Mouse (Mus musculus): ENCODE measurements around the gene Eef1akmt4.
A peak's percentile ranks its signal among the peaks of the same experiment; 100 is the strongest.

The Eef1akmt4 gene

DNA sequence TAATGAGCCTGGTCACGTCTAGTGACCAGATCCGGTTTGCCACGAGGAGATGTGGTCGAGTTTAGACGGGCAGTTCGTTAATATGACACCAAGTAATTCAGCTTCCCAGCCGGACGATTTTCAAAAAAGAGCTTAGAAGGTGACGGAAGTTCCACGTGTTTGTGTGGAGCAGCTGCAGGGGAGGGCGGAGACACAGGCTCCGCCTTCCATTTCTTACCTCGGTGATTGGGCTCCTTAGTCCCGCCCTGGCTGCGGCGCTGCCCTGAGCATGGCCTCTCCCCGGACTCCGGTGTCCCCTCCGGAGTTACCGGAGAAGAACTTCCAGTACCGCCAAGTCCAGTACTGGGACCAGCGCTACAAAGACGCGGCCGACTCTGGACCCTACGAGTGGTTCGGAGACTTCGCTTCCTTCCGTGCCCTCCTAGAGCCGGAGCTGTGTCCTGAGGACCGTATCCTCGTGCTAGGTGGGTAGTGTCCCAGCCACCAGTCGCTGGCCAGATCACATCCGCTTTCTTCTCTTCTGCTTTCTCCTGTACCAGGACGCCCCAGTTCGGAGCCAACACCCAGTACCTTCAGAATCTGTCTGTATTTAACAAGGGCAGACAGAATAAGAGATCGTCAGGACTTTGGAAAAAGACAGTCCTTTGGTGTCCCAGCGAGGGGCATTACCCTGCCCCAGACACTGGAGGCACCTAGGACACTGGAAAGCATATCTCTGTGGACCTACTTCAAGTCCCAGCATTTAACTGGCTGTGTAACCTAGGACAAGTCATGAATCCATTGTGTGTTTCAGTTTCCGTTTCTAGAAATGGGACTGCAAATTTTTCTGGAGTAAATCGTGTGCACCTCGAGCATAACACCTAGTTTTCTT lies at the start of gene Eef1akmt4, which contains the start of the genes Gm49333 and Alg3:
TSS of gene Eef1akmt4 (plus strand) at position 237 of the 871 bp plus-strand sequence.
TSS of gene Gm49333 (plus strand) at position 254 of the 871 bp plus-strand sequence.
TSS of gene Alg3 (minus strand) at position 379 of the 871 bp plus-strand sequence.
- DNase-seq, result peak; percentile 94

DNA sequence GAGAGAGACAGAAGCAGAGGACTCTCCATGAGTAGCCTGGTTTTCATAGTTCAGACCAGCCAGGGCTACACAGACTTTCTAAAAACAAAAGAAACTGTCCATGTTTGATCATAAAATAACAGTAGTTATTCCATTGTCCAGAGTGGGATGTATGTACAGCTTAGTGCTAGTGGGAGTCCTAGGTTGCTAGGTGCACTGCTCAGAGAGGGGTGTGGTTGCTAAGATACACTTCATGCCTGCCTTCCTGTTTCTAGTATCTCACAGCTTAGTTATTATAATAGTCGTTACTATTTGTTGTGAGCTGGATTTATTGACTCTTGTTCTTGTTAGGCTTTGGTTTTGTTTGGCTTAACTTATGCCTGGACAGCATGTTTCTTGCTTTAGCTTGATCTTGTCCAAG lies 46.3 kb upstream of the Eef1akmt4 start:
- no peak for DNase-seq

DNA sequence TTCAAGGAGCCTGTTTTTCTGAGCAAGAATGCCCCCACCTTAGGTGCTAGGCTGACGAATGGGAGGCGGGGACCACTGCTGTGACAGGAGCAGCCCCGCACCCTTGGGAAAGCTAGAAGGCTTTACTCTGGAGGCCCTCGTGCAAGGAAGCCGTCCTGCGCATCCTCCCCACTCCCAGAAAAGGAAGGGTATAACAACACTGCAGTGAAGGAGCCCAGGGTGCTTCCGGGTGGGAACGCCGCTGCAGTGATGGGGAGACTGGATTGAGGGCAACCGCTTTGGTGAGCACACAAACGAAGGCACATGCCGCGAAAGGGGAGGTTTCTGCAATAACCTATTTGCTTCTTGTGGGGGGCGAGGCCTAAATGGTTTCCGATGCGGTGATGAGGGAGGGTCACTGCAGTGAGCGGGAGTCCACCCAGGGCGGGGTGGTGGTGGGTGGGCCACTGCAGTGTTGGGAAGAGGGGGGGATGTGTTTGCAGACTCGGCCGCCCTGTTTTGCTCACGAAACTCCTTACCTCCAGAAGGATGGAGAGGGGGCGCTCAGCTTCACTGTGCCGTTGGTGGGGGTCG lies 21.9 kb upstream of the Eef1akmt4 start, which contains the start of gene Vwa5b2:
TSS of gene Vwa5b2 (plus strand) at position 106 of the 573 bp plus-strand sequence.
- DNase-seq, result no peak

DNA sequence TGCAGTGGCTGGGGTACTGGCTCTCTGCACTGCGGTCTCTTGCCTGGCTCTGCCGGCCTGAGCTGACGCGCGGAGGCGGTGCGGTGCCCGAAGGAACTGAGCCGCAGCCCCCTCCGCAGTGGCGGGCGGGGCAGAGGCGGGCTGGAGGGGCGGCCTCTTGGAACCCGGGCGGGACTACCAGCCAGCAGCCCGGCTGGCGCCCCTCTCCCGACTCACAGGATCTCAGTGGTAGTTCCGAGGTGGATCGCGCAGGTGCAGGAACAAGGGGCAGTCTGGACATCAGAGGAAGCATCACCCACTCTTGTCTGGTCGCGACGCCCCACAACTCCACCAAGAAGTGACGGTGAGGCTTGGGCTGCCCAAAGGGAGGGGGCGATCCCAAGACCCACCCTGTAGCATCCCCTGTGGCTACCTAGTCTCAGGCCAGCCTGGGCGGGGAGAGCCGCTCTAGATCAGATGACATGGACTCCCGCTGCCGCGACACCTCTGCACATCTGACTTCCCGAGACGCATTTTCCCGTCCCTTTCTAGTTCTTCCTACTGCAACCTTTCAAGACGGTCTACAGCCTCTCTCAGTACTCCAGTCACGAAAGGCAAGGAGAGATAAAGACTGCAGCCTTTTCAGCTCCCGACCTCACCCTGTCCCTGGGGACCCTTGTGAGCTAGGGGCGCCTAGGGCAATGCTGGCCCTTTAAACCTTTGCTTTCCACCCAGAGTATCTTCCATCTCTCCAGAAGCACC lies 21.3 kb upstream of the Eef1akmt4 start:
- DNase-seq, result no peak

DNA sequence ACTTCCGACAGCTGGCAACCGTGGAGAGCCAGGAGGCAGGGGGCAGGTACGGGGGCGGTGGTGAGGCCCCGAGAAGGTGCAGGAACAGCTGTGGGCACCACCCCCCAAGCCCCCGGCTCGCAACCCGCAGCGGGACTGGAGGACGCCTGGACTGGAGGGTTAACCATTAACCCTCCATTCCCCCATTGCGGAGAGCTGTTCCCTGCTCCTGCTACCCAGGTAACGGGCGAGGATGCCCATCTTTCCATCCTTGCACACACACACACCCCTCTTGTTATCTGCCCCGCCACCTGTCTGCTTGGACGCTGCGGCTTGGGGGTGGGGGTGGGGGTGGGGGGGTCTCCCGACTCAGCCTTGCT lies 20.7 kb upstream of the Eef1akmt4 start:
- no peak for DNase-seq

DNA sequence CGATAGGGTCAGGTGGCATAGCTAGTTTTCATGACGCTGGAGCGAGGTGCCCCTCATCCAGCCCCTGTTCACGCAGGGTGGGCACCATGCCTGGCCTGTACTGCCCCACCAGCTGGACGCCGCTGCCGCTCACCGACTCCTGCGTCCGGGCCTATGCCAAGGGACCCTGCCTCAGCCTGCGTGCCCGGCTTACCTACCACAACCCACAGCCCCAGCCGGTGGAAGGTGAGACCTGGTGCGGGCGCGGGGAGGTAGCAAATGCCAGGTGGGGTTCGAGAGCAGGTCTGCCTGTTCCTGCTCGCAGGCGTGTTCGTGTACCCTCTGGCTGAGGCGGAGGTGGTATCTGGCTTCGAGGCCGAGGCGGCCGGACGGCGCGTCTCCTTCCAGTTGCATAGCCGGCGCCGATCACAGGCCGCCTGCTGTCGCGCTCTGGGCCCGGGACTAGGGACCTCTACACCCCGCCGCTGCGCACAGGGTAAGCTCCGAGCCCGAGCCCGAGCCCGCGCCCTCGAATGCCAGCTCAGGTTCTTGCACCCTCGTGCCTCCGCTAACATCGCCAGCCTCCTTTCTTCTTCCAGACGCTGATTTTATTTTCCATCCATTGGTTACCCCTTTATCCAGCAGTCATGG lies 20.2 kb upstream of the Eef1akmt4 start:
- DNase-seq, result no peak

GRCm38 (mm10) chr16:20595060-20595673 lies 16.2 kb upstream of the Eef1akmt4 start:
- no peak for DNase-seq

DNA sequence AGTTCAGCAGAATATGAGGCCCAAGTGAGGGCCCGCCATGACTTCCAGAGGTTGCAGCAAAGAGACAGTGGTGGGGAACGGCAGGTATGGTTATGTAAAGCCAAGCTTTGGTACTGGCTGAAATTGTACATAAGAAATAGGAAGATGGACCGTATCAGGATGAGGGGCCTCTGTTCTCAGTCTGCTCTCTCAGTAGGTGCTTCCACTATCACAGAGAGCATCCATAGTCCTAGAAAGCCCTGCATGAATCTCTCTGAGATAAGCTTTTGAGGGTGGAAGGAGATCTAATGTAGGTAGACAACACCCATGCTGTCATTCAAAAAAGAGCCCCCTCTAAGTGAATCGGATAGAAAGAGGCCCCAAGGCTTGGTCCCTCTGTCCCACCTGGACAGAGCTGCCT lies 15.7 kb upstream of the Eef1akmt4 start:
- DNase-seq, result no peak

GRCm38 (mm10) chr16:20596687-20597441 lies 14.5 kb upstream of the Eef1akmt4 start:
- no peak for DNase-seq

- DNase-seq, result no peak
Measured at GRCm38 (mm10) chr16:20600511-20600910, 10.9 kb upstream of the Eef1akmt4 start.

GRCm38 (mm10) chr16:20604705-20605104 lies 6.7 kb upstream of the Eef1akmt4 start:
- DNase-seq, result no peak

DNA sequence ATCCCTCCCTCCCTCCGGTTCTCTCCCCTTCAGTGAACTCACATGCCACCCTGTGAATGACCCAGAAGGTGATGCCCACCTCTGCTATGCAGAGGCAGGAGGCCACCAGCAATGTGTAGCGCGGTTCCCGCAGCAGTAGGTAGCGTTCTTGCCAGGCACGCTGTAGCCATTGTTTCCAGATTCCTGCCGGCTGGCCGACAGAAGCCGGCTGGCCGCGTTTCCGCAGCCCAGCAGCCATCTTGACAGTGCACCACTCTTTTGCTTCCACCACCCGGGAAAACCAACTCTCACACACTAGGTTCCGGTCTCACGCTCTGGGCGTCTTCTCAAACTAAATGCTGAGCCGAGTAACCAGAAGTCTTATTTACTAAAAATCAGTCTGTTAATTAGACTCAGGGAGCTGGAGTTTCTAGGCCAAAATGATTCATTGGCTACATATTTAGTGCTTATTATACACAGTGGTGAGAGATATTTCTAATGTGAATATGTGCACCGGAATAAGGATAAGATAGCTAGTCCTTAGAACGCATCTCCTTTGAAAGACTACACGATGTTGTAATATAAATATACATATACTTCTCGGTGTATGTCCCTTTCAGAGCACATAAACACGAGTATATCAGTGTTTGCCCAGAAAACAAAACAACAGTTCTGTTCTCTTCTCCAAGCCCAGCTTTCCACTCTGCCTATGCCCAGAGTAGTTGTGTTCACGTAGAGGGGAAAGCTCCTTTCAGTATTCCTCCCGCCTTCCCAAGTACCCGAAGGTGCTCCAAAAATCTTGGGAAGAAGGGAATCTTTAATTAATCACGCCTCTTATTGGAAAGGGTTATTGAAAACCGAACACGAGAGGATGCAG lies 664 bp upstream of the Eef1akmt4 start:
- peak; percentile 85 for DNase-seq

DNA sequence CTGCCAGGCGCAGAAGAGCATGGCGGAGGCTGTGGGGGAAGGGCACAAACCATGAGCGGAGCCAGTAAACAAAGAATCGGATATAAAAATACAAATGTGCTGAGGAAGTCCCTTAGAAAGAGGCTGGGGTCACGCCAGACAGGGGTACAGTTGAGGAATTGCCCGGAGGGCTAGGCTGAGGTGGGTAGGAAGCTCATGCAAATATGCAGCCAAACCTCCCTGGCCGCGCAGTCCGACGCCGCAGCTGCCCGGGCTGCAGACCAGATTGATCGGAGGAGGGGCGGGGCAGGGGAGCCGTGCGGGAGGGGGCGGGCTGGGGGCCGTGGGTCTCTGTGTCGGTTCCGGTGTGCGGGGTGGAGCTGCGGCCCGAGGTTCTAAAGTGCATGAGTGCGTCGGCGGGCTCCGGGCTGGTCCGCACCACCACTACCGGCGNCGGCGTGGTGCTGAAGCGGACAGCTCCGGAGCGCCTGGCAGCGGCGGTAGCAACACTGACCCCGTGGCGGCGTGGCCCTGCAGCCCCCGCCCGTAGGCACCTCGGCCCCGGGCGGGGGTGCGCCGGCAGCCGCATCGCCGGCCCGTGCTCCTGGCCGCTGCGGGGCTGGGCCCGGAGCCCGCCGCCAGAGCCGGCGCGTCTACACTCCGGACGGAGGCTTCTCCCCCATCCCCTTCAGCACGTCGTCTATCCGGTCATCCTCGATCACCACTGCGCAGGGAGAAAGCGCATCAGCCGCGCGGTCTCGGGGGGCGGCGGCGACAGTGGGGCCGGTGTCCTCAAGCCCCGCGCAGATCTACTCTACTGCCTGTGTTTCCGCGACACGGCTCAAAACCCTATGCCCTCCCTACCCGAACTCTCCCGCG lies 8.4 kb downstream of the Eef1akmt4 start:
- peak; percentile 28 for DNase-seq

- DNase-seq, result no peak
Measured at GRCm38 (mm10) chr16:20620399-20620735, 9.0 kb downstream of the Eef1akmt4 start.

GRCm38 (mm10) chr16:20620751-20621190 lies 9.4 kb downstream of the Eef1akmt4 start:
- no peak for DNase-seq

DNA sequence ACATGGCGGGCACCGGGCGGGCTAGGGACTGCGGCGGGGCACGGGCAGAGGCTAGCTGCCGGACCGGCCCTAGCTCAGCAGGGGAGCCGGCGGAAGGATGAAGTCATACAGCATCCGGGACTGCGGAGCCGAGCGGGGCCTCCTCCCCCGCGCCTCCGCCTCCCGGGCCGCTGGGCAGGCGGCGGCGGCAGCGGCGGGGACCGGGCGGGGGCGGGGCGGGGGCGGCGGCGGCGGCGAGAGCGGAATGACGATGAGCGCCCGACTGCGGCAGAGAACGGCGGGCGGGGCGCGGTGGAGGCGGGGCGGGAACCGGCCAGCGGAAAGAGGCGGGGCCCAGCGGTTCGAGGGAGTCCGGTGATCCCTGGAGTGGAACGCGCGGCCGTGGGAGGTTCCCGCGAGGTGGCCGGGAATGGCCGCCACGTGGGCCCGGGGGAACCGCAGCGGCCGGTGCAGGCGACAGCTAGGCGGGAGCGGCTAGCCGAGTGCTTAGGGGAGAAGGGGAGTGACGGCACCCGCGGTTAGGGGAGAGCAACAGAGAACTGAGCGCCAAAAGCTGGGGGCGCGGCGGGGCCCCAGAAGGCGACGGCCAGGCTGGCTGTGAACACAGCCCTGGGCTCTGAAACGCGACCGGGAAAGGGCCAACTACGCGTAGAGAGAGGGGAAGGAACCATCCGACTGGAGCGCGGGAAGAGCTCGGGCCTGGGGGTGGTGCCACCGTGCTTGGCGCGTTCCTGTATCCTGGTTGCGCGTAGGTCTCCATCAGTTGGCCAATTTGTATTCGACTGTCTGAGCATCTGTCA lies 10.0 kb downstream of the Eef1akmt4 start, which contains the start of gene Camk2n2:
TSS of gene Camk2n2 (minus strand) at position 97 of the 800 bp plus-strand sequence.
- peak; percentile 56 for DNase-seq

- DNase-seq, result peak; percentile 66
Measured at GRCm38 (mm10) chr16:20621991-20622685, 10.7 kb downstream of the Eef1akmt4 start.

DNA sequence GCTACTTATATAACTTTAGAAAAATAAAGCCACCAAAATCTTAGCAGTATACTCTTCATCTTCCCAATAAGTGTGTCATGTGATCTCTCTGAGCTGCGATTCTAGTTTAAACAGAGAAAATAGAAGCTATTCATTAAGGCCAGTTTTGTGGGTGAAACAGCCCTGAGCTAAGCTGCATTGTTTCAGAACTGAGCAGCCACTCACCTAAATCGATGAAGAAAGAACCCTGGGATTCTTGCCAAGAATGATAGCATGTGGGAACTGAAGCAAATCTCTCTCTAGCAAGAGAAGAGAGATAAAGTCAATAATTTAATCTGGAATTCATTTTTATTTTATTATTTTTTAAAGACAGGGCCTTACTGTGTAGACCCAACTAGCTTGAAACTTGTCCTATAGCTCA lies 11.8 kb downstream of the Eef1akmt4 start:
- DNase-seq, result no peak
